Mouse (Mus musculus): ENCODE results near the gene Madd.
A peak's percentile ranks its signal among the peaks of the same experiment; 100 is the strongest.

Madd gene

DNA sequence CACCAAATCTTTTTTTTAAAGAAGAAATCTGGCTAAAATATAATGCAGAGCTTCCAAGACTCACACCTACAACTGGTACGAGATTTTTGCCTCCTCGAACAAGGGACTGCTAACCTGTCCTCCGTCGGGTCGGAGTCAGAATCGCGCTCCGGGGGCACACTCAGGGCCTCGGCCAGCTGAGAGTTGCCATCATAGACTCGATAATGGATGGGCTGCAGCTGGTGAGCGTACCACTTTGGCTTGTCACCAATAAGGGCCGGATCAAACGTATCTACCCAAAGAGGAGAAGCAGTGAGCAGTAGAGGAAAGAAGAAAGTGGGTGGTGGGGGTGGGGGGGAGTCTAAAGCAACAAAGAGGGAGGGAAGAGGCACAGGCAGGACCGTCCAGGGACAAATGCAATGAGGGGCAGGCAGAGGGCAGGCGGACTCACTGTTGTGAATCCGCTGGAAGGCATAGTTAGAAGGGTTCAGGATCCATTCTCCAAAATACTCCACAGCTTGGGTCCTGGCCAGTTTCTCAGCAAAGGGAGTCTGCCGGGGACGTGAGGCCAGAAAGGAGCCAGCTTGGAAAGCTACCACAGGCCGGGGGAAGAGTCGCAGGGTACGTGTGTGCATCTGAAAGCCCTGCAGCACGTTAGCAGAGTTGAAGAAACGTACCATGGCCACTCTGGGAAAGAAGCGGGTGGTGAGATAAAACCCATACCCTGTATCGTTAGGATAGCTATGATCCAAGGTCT is 13.9 kb downstream of the Madd start:
- no peak for DNase-seq

DNA sequence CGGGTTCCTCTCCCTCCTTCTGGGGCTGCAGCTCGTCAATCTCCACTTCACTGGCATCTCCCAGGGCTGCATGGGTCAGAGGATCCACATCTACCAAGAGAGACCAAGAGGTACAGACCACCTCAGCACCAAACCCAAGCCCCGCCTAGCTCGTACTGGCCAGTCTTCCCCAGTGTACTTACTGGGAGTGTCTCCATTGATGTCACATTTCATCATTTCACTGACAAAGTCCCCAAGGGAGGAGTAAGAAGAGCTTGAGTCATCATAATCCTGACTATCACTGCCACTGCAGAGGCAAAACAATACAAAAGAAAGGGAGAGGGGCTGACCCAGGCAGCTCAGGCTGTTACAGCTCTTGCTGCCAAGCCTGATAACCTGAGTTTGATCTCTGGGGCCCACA is 16.0 kb downstream of the Madd start:
- no peak for DNase-seq

DNA sequence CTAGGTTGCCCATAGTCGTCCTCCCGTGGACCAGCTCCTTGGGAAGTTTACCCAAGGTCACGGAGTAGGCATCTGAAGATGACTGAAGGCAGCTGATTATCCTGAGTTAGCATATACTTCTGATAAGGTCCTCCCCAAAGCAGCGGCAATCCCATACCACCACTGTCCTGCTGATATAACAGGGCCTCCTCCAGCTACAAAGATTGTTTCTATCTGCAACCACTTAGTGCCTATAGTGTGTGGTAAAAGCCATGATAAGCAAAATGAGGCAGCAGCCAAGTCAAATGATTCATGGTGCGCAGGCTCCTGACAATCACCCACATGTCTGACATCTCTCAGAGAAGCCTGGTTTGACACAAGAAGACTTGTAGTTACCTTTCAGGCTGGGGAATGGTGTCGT is 18.6 kb downstream of the Madd start:
- DNase-seq = no peak

DNA sequence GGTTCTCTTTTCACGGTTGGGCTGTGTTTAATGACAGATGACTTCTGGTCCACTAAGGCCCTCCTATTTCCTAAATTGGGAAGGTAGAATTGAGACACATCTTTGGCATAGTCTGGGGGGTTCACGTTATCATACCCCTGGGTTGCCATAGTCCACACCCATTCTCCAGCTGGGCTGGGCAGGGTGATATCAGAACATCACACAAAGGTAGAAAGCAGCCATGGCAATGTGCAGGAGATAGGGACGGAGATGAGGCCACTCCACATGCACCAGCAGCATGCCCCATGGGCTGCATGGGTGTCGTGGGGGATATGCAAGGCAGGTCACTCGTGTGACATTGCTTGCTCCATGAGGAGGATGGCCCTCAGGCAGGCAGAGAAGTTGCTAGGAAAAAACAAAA is 20.1 kb downstream of the Madd start:
- DNase-seq = no peak

DNA sequence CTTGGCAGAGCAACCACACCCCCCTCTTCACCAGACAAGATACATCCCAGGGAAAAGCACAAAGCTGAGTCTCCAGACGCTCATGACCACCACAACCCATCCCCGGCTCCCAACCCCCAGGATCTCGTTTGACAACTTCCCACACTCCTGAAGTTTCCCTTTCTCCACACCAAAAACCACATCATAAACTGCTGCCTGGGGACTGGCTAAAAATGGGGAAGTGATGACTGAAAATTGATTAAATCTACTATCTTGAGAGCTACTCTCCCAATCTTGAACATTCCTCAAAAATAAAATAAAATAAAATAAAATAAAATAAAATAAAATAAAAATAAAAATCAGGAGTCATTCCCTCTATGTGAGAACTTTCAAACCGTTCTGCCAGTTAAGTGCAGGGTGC is 20.7 kb downstream of the Madd start:
- DNase-seq = no peak

DNA sequence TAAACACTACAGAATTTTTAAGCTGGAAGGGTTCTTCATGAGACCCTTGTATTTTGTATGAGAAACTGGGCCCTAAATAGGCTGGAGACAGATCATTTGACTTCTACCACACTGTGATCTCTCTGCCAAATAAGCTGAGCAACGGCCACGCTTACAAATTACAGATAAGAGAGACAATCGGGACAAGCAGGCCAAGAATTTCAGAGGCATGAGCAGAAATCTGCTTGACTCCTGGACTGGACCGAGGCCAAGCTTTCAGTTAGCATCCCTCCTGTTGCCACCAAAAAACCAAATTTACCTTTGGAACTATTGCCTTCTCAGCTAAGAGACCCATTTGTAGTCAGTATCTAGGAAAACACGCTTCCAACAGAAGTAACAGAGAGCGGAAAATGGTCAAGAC is 23.0 kb downstream of the Madd start:
- DNase-seq = no peak

DNA sequence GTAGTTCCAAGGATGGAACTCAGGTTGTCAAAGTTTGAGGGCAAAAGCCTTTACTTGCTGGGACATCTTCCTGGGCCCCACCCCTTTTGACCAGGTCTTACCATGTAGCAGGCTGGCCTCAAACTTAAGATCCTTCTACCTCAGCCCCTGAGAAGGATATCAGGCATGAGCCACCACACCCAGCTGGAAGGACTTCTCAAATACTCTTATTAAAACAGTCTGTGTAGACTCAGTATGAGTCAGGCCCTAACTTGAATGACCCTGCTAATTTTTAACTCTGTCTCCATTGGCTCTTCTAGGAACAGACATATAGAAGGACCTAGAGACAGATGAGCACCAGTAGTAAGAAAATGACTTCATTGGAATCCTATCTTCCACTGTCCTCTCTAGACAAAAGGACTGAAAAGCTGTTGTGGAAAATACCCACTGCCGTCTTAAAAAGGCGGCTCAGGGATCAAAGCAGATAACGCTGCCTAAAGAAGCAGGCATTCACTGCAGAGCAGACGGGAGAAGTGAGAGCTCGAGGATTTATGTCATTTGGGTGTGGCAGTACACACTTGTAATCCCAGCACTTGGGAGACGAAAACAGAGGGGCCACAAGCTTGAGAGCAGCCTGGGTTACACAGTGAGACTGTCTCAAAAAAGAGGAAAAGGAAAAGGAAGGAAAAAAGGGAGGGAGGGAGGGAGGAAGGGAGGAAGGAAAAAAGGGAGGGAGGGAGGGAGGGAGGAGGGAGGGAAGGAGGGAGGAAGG is 26.5 kb downstream of the Madd start:
- no peak for DNase-seq

DNA sequence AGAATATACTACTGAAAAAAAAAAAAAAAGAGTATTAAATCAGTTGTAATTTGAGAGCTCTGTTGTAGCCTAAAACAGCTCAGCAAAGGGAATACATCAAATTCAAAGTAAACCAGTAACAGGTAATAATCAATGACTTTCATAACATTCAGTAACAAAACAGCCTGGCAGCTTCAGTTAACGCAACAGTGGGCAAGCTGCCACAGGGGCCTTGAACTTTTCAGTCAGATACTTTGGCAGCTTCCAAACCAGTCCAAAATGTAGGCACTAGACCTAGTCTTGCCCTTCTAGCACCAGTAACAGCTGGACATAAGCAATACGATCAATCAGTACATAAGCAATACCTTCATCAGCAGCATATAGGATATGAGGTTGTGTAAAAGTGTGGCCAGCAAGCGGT is 29.5 kb downstream of the Madd start:
- peak in 1 of 2 experiments; percentile 14 for DNase-seq

DNA sequence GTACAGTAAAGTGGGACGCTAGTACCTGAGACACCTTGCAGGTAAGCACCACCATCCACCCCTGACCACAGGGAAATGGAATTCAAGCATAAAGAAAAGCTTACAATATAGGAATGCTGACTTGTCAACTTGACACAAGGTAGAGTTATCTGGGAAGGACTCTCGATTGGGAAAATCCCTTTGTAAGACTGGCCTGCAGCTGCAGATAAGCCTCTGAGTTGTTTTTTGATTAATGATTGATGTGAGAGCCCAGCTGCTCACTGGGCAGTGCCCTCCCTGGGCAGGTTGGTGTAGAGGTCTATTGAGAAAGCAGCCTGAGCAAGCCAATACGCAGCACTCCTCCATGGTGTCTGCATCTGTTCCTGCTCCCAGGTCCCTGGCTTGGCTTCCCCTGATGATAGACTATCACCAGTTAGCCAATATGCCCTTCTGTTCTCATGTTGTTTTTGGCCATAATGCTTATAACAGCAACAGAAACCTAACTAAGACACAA is 30.7 kb downstream of the Madd start:
- no peak for DNase-seq

DNA sequence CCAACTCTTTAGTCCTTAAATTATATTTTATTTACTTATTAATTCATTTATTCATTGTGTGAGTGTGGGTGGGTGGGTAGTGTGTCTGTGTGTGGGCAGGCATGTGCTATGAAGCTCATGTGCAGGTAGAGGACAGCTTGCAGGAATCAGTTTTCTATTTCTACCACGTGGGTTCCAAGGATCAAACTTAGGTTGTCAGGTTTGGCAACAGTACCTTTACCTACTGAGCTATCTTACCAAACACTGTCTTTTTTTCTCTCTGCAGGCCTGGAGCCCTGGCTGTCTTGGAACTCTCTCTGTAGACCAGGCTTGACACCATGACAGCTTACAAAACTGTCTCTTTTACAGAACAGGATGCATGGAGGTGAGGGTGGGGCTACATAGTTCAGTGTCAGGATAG is 32.3 kb downstream of the Madd start:
- DNase-seq = no peak

DNA sequence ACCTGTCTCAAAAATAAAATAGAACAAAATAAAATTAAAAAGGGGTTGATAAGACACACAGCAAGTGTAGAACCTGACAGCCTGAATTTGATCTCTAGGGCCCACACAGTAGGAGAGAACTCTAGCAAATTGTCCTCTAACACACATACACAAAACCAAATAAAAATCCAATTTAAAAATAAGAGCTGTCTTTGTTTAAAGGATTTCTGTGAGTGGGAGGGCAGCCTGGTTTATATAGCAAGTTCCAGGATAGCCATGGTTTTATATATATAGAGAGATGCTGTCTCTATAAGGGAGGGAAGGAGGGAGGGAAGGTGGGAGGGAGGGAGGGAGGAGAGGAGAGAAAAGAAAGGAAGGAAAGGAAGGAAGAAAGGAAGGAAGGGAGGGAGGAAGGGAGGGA is 35.5 kb downstream of the Madd start:
- no peak for DNase-seq

DNA sequence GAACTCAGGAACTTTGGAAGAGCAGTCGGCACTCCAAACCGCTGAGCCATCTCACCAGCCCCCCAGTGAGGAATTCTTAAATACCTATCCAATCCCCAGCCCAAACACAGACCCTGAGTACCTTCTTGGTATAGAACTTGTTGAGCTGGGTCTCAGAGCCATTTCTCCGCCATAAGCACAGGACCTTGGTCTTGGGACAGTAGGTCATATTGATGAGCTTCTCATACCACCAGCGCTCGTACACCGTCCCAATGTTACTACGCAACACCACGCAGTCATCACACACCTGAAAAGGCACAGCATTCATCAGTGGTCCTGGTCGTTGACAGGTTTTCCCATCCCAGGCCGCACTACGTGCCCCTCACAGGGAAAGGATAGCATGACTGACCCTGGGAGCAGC is 40.2 kb downstream of the Madd start:
- DNase-seq = no peak

DNA sequence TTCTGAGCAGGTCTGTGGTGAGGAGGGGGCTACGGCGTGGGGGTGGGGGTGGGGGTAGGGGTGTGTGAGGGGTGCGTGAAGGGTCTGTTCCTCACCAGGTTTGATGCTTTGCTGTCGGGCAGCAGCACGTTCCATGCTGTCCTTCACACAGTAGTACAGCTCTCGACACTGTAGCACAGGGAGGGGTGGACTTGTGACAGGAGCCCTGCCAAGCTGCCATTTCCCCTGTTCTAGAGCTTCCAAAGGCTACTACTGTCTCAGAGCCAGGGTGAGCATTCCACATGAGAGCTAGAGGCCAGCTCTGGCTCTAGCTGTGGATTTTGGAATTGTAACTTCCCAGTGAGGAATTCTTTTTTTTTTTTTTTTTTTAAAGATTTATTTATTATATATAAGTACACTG is 40.7 kb downstream of the Madd start:
- DNase-seq = no peak

DNA sequence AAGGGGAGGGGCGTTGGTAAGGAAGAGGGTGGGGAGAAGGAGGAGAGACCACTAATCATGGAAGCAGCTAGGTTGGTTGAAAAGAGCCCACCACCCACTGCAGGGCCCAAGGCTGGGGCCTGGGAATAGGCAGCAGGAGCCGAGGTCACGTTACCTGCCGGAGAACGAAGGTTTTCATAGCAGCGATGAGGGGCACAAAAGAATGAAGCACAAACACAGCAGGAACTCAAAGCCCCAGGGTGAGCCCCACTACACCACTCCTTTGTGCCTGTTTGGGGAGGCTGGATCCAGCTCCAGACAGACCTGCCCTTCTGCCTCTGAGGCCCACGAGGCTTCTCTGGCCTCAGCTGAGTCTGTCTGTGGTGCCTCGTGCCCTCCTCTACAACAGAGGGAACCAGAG is 43.9 kb downstream of the Madd start:
- DNase-seq = no peak

DNA sequence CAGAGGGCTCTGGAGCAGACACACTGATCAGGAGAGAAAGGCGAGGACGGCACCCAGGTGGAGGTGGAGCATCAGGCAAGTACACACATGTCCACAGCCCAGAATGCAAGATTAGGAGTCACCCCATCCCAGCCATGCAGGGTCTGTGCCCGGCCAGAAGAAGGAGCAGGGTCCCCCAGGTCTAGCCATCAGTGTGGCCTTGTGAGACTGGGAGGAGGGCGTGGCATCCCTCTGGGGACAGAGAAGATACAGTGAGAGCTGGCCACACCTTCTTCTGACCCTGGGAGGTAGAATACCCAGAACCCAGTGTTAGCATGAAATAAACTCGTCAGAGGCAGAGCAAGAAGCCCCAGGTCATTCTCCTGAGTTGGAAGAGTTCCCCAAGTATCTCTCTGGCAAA is 44.3 kb downstream of the Madd start:
- peak in 1 of 2 experiments; percentile 3 for DNase-seq

DNA sequence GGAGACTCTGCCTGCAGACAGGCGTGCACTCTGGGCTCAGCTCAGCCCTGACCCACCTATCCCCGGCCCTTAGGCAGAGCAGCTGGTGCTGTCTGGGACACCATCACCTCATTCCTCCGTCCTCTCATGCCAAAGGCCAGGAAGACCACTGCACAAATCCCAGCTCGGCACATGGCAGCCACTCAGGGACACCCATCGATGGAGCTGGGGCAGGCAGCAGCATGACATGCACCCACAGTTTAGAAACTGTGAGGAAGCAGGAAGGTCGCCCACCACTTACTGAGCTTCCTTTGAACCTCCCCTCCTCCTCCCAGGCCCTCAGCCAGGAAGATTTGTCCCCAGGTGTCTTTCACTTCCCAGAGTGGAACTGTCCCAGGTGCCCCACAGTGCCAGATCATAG is 46.2 kb downstream of the Madd start:
- DNase-seq = no peak

DNA sequence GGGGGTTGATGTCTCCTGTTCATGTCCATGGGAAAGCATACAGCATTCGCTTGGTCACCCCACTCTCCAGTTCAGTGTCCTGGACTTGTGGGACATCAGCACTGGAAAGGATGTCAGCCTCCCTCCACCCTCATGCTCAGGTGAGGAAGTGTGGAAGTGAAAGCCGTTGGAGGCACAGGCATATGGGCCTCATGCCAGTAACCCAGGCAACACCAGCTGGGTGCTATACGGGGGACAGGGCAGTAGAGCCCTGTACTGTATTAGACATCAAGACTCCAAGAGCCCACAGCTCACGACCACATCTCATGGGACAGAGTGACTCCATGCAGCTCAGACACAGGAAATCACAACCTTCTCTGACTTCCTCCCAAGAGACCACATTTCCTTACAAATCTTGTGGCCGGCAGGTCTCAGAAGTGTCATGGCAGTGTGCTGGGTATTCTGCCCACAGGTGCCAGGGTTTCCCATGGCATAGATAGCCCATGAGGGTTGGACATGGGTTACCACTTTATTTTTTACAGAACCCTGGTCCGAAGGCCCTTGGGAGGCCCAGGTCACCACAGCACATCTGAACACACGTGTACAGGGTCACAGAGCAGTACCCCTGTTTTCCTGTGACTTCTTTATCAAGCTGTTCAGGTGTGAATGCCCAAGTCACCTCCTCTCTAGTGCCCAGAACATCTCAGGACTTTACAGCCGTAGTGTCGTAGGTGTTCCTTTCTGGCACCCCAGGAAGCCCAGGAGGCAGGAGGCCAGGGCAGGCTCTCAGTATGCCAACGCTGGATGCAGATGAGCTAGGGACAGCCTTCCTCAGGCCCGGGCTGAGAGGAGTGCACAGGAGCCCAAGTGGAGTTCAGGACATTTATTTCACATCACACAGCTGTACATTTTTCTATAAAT is 46.9 kb downstream of the Madd start:
- DNase-seq = peak; percentile 53 to 56

DNA sequence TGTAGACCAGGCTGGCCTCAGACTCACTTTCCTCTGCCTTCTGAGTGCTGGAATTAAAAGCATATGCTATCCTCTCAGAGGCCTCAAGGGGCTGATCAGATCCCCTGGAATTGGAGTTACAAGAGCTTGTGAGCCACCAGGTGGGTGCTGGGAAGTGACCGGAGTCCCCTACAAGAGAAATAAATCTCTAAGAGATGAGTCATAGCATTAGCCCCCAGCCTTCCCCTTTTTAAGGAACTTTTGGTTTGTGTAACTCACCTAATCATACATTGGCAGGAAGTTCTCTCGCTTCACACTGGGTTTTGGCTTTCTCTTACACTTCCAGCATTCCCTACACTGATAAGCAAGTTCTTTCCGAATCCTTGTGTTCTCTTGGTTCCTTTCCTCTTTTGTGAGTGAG is 51.6 kb downstream of the Madd start:
- DNase-seq = no peak

DNA sequence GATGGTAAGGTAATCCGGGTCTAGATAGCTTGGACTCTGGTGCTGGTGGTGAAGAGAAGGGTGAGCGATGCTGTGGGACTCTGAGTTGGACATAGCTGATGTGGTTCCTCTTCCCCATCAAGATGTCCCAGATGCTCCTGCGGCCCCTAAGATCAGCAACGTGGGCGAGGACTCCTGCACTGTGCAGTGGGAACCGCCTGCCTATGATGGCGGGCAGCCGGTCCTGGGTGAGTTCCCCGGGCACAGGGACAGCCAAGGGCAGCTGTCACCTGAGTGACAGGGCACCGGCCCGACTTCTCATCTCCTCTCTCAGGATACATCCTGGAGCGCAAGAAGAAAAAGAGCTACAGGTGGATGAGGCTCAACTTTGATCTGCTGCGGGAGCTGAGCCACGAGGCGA is 52.4 kb downstream of the Madd start:
- no peak for DNase-seq

DNA sequence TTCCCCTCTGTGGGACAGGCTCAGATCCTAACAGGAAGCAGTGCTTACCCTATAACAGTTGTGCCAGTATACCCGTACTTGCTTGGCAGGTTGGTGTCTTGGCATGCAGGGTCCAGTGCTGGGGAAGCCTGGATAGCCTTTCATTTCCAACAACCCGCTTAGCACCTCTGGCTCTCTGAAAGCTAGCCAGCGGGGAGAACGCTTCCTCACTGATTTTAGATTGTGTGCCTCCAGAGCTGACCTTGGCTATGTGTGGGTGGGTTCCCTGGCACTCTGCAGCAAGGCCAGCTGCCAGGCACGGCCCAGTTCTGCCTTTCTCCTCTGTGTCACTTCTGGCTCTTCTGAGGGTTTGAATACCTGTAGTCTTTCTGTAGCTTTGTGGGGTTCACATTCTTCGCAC is 53.5 kb downstream of the Madd start:
- DNase-seq = no peak

DNA sequence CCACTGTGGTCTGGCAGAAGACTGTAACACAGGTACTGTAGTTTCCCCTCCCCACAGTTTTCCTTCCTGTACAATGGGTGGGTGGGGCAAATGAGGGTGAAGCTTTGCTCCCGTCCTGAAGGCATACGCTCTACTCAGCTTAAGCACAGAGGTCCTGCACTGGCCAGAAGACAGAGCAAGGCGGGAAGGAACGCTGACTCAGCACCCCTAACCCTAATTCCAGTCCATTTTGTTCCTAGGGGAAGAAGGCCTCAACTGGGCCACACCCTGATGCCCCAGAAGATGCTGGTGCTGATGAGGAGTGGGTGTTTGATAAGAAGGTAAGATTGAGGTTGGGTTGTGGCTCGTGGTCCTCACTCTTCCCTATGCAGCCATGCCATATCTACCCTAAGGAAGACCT is 54.9 kb downstream of the Madd start:
- DNase-seq = no peak

DNA sequence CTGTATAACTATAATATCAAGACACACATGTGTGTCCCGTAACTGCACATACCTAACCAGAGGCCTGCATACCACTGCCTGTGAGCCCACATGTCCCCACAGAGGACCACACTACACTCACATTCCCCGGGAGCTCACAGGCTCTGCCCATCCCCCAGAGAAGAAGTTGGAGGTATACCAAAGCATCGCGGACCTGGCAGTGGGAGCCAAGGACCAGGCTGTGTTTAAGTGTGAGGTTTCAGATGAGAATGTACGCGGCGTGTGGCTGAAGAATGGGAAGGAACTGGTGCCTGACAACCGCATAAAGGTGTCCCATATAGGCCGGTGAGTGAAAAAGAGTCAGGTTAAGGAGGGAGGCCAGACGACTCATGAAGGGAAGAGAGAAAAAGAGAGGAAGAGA is 58.5 kb downstream of the Madd start:
- DNase-seq = no peak

DNA sequence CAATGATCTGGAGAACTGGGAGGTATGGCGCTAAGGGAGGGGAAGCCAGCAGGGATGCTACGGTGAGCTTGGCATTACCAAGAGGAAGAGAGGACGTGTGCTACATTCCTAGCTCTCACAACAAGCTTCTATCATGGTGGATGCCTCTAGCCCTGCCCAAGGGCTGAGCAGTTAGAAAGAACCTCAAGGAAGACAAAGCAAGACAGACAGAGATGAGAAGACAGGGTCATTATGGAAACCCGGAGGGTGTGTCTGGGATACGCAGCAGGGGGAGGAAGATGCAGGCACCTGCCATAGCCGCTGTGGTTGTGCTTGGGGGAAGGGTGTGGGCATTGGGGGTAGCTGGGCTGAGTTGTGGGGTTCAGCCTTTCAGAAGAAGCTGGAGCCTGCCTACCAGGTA is 60.1 kb downstream of the Madd start:
- DNase-seq = no peak

DNA sequence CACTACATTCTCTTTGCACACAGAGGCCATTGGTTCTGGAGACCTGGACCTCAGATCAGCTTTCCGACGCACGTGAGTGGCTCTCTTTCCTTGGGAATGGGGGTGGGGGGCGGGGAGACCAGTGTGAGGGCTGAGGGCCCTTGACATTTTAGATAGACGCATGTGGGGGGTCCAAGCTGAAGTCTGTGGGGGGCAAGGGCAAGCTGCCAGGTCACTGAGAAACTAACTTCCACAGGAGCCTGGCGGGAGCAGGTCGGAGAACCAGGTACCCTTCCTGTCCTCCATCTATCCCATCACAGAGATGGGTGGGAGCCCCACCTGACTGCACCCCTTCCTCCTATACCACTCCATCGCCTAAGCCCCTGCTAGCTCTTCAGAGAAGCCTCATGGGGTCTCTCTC is 62.1 kb downstream of the Madd start:
- no peak for DNase-seq

All from cerebellum, postnatal 36 days (tissue).